Mouse (Mus musculus) kidney, embryonic 16.5 days (tissue): ENCODE data around the gene Igtp. TPM values are rescaled to one million over a fixed set of nuclear protein-coding genes. Genes with fewer than 3 reads are reported as not detected.
"Not testable (repeated sequence)": the region's sequence is repeated elsewhere in the genome, so short reads cannot be mapped to it uniquely, and the experiment has no call there.

Source experiments
- ATAC-seq: fragments of 200-750 bp; cut with Nextera tagmentation; 2 replicates; pipeline ENCODE4 v1.8.0; 2017; ENCODE audit warnings: moderate TSS enrichment; ENCODE audit not compliant: low FRiP score, low TSS enrichment
- H3K27ac ChIP-seq: fragments of 300-500 bp; sonication (generic); 2 replicates; pipeline ENCODE4 v1.5.1; 2014; ENCODE audit warnings: low read length
- H3K27me3 ChIP-seq: fragments of 300-500 bp; sonication (generic); 2 replicates; pipeline ENCODE4 v1.6.1; 2014; ENCODE audit warnings: low read length, control low read depth, mixed read lengths; ENCODE audit not compliant: insufficient read depth
- H3K36me3 ChIP-seq: fragments of 300-500 bp; sonication (generic); 2 replicates; pipeline ENCODE4 v1.6.1; 2014; ENCODE audit warnings: low read length, control low read depth, mixed read lengths; ENCODE audit not compliant: insufficient read depth
- H3K4me1 ChIP-seq: fragments of 300-500 bp; sonication (generic); 2 replicates; pipeline ENCODE4 v1.6.1; 2014; ENCODE audit warnings: low read length, control low read depth, mixed read lengths; ENCODE audit not compliant: insufficient read depth
- H3K4me2 ChIP-seq: fragments of 300-500 bp; sonication (generic); replicated peaks from 2 replicates; pipeline ENCODE4 v1.6.1; 2014; ENCODE audit warnings: low read depth, low read length
- H3K4me3 ChIP-seq: fragments of 300-500 bp; sonication (generic); 2 replicates; pipeline ENCODE4 v1.5.1; 2014; ENCODE audit warnings: mild to moderate bottlenecking, low read length
- H3K9ac ChIP-seq: fragments of 300-500 bp; sonication (generic); replicated peaks from 2 replicates; pipeline ENCODE4 v1.6.1; 2014; ENCODE audit warnings: low read length
- H3K9me3 ChIP-seq: fragments of 300-500 bp; sonication (generic); 2 replicates; pipeline ENCODE4 v1.6.1; 2016; ENCODE audit warnings: low read length, control low read depth
- WGBS: fragments of 180-500 bp; shearing (Covaris S2); extraction: QIAGEN DNeasy Blood & Tissue Kit; methylation state at CpG from one replicate; pipeline ENCODE4 v1.1.7; 2014; 5-methylcytosine and 5-hydroxymethylcytosine counted together
- polyA plus RNA-seq: library from polyadenylated mRNA; unstranded; fragments of >200 nt; fragmentation: Nextera tagmentation; extraction: Ambion mirVana; gene quantifications from 2 replicates; pipeline ENCODE4 v1.2.1, GENCODE M21; 2015

Gene Igtp
- polyA plus RNA-seq, 1 experiment from 2014 or later = 4.5 TPM

GRCm38 (mm10) chr11:58211062-58211681 is 11.8 kb downstream of the Igtp start:
- H3K27me3 ChIP-seq = no peaks in the 10 kb centered on the region
- H3K36me3 ChIP-seq = no peaks in the 10 kb centered on the region
- no peaks in the 10 kb centered on the region for H3K9me3 ChIP-seq
- H3K4me2 ChIP-seq = no peak overlapping the region
- no peak overlapping the region for H3K9ac ChIP-seq
- WGBS = 24% methylated on average over 9 of the region's 9 CpGs
- 0 out of 2 replicates have a peak, but pooled peaks have one; percentile 24 for ATAC-seq
- 0 out of 2 replicates have a peak, but pooled peaks cover 4% of the 10 kb centered on the region for H3K4me1 ChIP-seq
- no peak overlapping the region for H3K27ac ChIP-seq
- no peak overlapping the region for H3K4me3 ChIP-seq

- Histone ChIP-seq H3K9me3 (no peaks in the 10 kb centered on the region), H3K4me3 (no peak overlapping the region), H3K27me3 (no peaks in the 10 kb centered on the region), H3K4me1 (0 out of 2 replicates have a peak, but pooled peaks cover 4% of the 10 kb centered on the region), H3K36me3 (no peaks in the 10 kb centered on the region), H3K27ac (no peak overlapping the region), H3K4me2 (no peak overlapping the region), H3K9ac (no peak overlapping the region)
- no peak for ATAC-seq
- 27% methylated on average over 2 of the region's 2 CpGs for WGBS
These were observed 12.3 kb downstream of the Igtp start for GRCm38 (mm10) chr11:58211682-58212067.

GRCm38 (mm10) chr11:58213673-58214342 is 14.5 kb downstream of the Igtp start:
- no peak overlapping the region for H3K4me2 ChIP-seq
- no peaks in the 10 kb centered on the region for H3K36me3 ChIP-seq
- no peak overlapping the region for H3K9ac ChIP-seq
- no peaks in the 10 kb centered on the region for H3K27me3 ChIP-seq
- H3K4me1 ChIP-seq = 0 out of 2 replicates have a peak, but pooled peaks cover 4% of the 10 kb centered on the region
- no peak overlapping the region for H3K4me3 ChIP-seq
- no peak for ATAC-seq
- 82% methylated on average over 7 of the region's 7 CpGs for WGBS
- no peaks in the 10 kb centered on the region for H3K9me3 ChIP-seq
- H3K27ac ChIP-seq = no peak overlapping the region

- Histone ChIP-seq H3K4me1 (0 out of 2 replicates have a peak, but pooled peaks cover 4% of the 10 kb centered on the region), H3K27ac (no peak overlapping the region), H3K36me3 (no peaks in the 10 kb centered on the region), H3K9me3 (no peaks in the 10 kb centered on the region), H3K4me2 (peak overlapping the region; percentile 63), H3K4me3 (peak overlapping the region; percentile 54), H3K9ac (peak overlapping the region; percentile 69), H3K27me3 (no peaks in the 10 kb centered on the region)
- WGBS = 30% methylated on average over 16 of the region's 17 CpGs
- peak; percentile 86 for ATAC-seq
These were observed 15.2 kb downstream of the Igtp start for GRCm38 (mm10) chr11:58214391-58215048.

- not testable (repeated sequence) for H3K27ac ChIP-seq, H3K9me3 ChIP-seq, H3K9ac ChIP-seq, H3K27me3 ChIP-seq, H3K4me1 ChIP-seq, H3K36me3 ChIP-seq
- WGBS = 47% methylated on average over 1 of the region's 3 CpGs
- peak overlapping the region; percentile 63 for H3K4me2 ChIP-seq
- H3K4me3 ChIP-seq = peak overlapping the region; percentile 54
- ATAC-seq = peak; percentile 58; the same call in 1 of the 2 replicates
These were observed 15.7 kb downstream of the Igtp start for GRCm38 (mm10) chr11:58215049-58215430.

GRCm38 (mm10) chr11:58215814-58216213 is 16.5 kb downstream of the Igtp start:
- no peak overlapping the region for H3K27ac ChIP-seq
- no peak overlapping the region for H3K4me2 ChIP-seq
- no peak for ATAC-seq
- H3K27me3 ChIP-seq = no peaks in the 10 kb centered on the region
- 90% methylated on average over 5 of the region's 5 CpGs for WGBS
- H3K4me3 ChIP-seq = no peak overlapping the region
- H3K9ac ChIP-seq = no peak overlapping the region
- 0 out of 2 replicates have a peak, but pooled peaks cover 4% of the 10 kb centered on the region for H3K4me1 ChIP-seq
- no peaks in the 10 kb centered on the region for H3K36me3 ChIP-seq
- no peaks in the 10 kb centered on the region for H3K9me3 ChIP-seq

- Histone ChIP-seq H3K4me3 (no peak overlapping the region), H3K9me3 (no peaks in the 10 kb centered on the region), H3K36me3 (no peaks in the 10 kb centered on the region), H3K27me3 (no peaks in the 10 kb centered on the region), H3K4me2 (no peak overlapping the region), H3K4me1 (0 out of 2 replicates have a peak, but pooled peaks cover 4% of the 10 kb centered on the region), H3K27ac (no peak overlapping the region), H3K9ac (no peak overlapping the region)
- ATAC-seq = no peak
- WGBS = 82% methylated on average over 6 of the region's 6 CpGs
These were observed 17.5 kb downstream of the Igtp start for GRCm38 (mm10) chr11:58216823-58217222.

- no peaks in the 10 kb centered on the region for H3K27me3 ChIP-seq
- H3K9ac ChIP-seq = no peak overlapping the region
- 20% methylated on average over 4 of the region's 4 CpGs for WGBS
- no peaks in the 10 kb centered on the region for H3K36me3 ChIP-seq
- ATAC-seq = 0 out of 2 replicates have a peak, but pooled peaks have one; percentile 10
- H3K4me2 ChIP-seq = no peak overlapping the region
- no peak overlapping the region for H3K4me3 ChIP-seq
- peaks cover 22% of the 10 kb centered on the region for H3K4me1 ChIP-seq
- H3K9me3 ChIP-seq = no peaks in the 10 kb centered on the region
- peak overlapping the region; percentile 63 for H3K27ac ChIP-seq
These were observed 24.4 kb downstream of the Igtp start for GRCm38 (mm10) chr11:58223751-58224150.

- Histone ChIP-seq H3K4me2 (no peak overlapping the region), H3K4me3 (no peak overlapping the region), H3K9me3 (no peaks in the 10 kb centered on the region), H3K36me3 (no peaks in the 10 kb centered on the region), H3K27me3 (no peaks in the 10 kb centered on the region), H3K4me1 (peaks cover 22% of the 10 kb centered on the region), H3K9ac (no peak overlapping the region), H3K27ac (peak overlapping the region; percentile 63)
- WGBS = 38% methylated on average over 7 of the region's 7 CpGs
- ATAC-seq = peak; percentile 69; the same call in 1 of the 2 replicates
These were observed 25.0 kb downstream of the Igtp start for GRCm38 (mm10) chr11:58224313-58224712.
